Mouse (Mus musculus) adrenal gland, adult 18-20 months (tissue): ENCODE results near the gene Szt2. TPM values are rescaled to one million over a fixed set of nuclear protein-coding genes. Genes with fewer than 3 reads are reported as not detected.

Experiments used
- DNase-seq, 2 experiments: peaks; one replicate each; pipeline ENCODE4 v3.0.0; 2021 to 2022; ENCODE audit warnings: low spot score in 2 of 2
- total RNA-seq, 2 experiments: library from RNA; stranded (reverse); gene quantifications; 1 replicate in 1 of 2; 2 replicates in 1 of 2; pipeline ENCODE4 v1.2.3; 2021

Szt2 gene
- total RNA-seq, 2 experiments from 2014 or later = 13.9 to 19.2 TPM

- no peak for DNase-seq
Observed at GRCm38 (mm10) chr4:118415779-118416178, 6.7 kb upstream of the Szt2 start.

- DNase-seq = no peak
Observed at GRCm38 (mm10) chr4:118413553-118413952, 4.5 kb upstream of the Szt2 start.

- no peak for DNase-seq
Observed at GRCm38 (mm10) chr4:118410871-118411270, 1.8 kb upstream of the Szt2 start.

GRCm38 (mm10) chr4:118402701-118403100, 6.4 kb downstream of the Szt2 start:
- no peak for DNase-seq

GRCm38 (mm10) chr4:118401918-118402317, 7.2 kb downstream of the Szt2 start:
- peak in 1 of 2 experiments; percentile 16 for DNase-seq

GRCm38 (mm10) chr4:118401421-118401820, 7.7 kb downstream of the Szt2 start:
- DNase-seq = no peak

GRCm38 (mm10) chr4:118398400-118398799, 10.7 kb downstream of the Szt2 start:
- no peak for DNase-seq

GRCm38 (mm10) chr4:118396433-118396832, 12.6 kb downstream of the Szt2 start:
- no peak for DNase-seq

- DNase-seq = no peak
Observed at GRCm38 (mm10) chr4:118395289-118395688, 13.8 kb downstream of the Szt2 start.

GRCm38 (mm10) chr4:118394505-118394904, 14.6 kb downstream of the Szt2 start:
- no peak for DNase-seq

GRCm38 (mm10) chr4:118390146-118390545, 18.9 kb downstream of the Szt2 start:
- no peak for DNase-seq

GRCm38 (mm10) chr4:118387316-118387715, 21.8 kb downstream of the Szt2 start:
- no peak for DNase-seq

- DNase-seq = no peak
Observed at GRCm38 (mm10) chr4:118383271-118383670, 25.8 kb downstream of the Szt2 start.

- no peak for DNase-seq
Observed at GRCm38 (mm10) chr4:118375999-118376398, 33.1 kb downstream of the Szt2 start.

- DNase-seq = no peak
Observed at GRCm38 (mm10) chr4:118371822-118372221, 37.3 kb downstream of the Szt2 start.

- DNase-seq = no peak
Observed at GRCm38 (mm10) chr4:118368616-118369015, 40.5 kb downstream of the Szt2 start.

- DNase-seq = no peak
Observed at GRCm38 (mm10) chr4:118367551-118367950, 41.5 kb downstream of the Szt2 start.

- DNase-seq = no peak
Observed at GRCm38 (mm10) chr4:118365991-118366390, 43.1 kb downstream of the Szt2 start.

GRCm38 (mm10) chr4:118364641-118365040, 44.4 kb downstream of the Szt2 start:
- no peak for DNase-seq

- DNase-seq = no peak
Observed at GRCm38 (mm10) chr4:118363985-118364384, 45.1 kb downstream of the Szt2 start.

GRCm38 (mm10) chr4:118362879-118363278, 46.2 kb downstream of the Szt2 start:
- DNase-seq = no peak

- DNase-seq = no peak
Observed at GRCm38 (mm10) chr4:118361451-118361850, 47.6 kb downstream of the Szt2 start.

GRCm38 (mm10) chr4:118359896-118360720, 49.0 kb downstream of the Szt2 start:
- peak; percentile 75 to 77 for DNase-seq
